ENCODE assay signal across 23 mouse cellular contexts in genomic region chr6:52367067-52367466, GRCm38 (mm10). TPM values are rescaled to one million over a fixed set of nuclear protein-coding genes. Genes with fewer than 3 reads are reported as not detected.
DNase-seq lines count a peak whose midpoint lies in the region; ATAC-seq lines count a peak whose summit lies in the region.
"Had no signal": no experiment of that assay in that cellular context is flagged by ENCODE, and none has a peak within 500 bp of the region (broad histone marks: within the 10 kb centered on the region; RNA-seq: fewer than 3 reads in every experiment).

No protein-coding gene starts in this region.

- ATAC-seq in forebrain, embryonic 11.5 days (replicated peaks; ENCODE audit: low FRiP score) = no peak
- ATAC-seq in hindbrain, embryonic 12.5 days (ENCODE audit: low FRiP score) = no peak; the same call in 1 of the 2 replicates
- no peak; the same call in 1 of the 2 replicates for ATAC-seq in midbrain, embryonic 14.5 days (ENCODE audit: low FRiP score, low TSS enrichment)
- no peak for ATAC-seq in frontal cortex, adult (ENCODE audit: low TSS enrichment)
- ATAC-seq: liver, embryonic 12.5 days; Patski had no signal

- no peaks in the 10 kb centered on the region for H3K27me3 ChIP-seq in forebrain, embryonic 11.5 days (ENCODE audit: control insufficient read depth, insufficient read depth, low read length)
- H3K27me3 ChIP-seq in hindbrain, embryonic 12.5 days = 0 out of 2 replicates have a peak, but pooled peaks cover 3% of the 10 kb centered on the region
- H3K27me3 ChIP-seq in midbrain, embryonic 14.5 days (ENCODE audit: control insufficient read depth, insufficient read depth, low read length) = no peaks in the 10 kb centered on the region
- H3K27me3 ChIP-seq: Patski had no signal

- no peak overlapping the region for H3K9ac ChIP-seq in forebrain, embryonic 11.5 days (ENCODE audit: low read length)
- H3K9ac ChIP-seq in hindbrain, embryonic 12.5 days = no peak overlapping the region
- H3K9ac ChIP-seq in midbrain, embryonic 14.5 days (replicated peaks; ENCODE audit: low read length) = no peak overlapping the region
- H3K9ac ChIP-seq: heart, embryonic 12.5 days; limb, embryonic 12.5 days; liver, embryonic 12.5 days had no signal

- peaks cover 2% of the 10 kb centered on the region; the same call in 1 of the 2 replicates for H3K4me1 ChIP-seq in forebrain, embryonic 11.5 days (replicated peaks; ENCODE audit: control insufficient read depth, insufficient read depth, low read length)
- H3K4me1 ChIP-seq in hindbrain, embryonic 12.5 days = peaks cover 29% of the 10 kb centered on the region
- peaks cover 19% of the 10 kb centered on the region; the same call in 1 of the 2 replicates for H3K4me1 ChIP-seq in midbrain, embryonic 14.5 days (ENCODE audit: control insufficient read depth, insufficient read depth, low read length)
- H3K4me1 ChIP-seq: liver, embryonic 12.5 days had no signal

- no peaks in the 10 kb centered on the region for H3K9me3 ChIP-seq in forebrain, embryonic 11.5 days (ENCODE audit: control insufficient read depth, low read length)
- H3K9me3 ChIP-seq in hindbrain, embryonic 12.5 days (replicated peaks) = no peaks in the 10 kb centered on the region
- no peaks in the 10 kb centered on the region for H3K9me3 ChIP-seq in midbrain, embryonic 14.5 days (ENCODE audit: control insufficient read depth, low read length)
- H3K9me3 ChIP-seq: heart, embryonic 12.5 days; limb, embryonic 12.5 days; liver, embryonic 12.5 days; megakaryocyte, embryonic 14.5 days had no signal

- no peaks in the 10 kb centered on the region for H3K36me3 ChIP-seq in forebrain, embryonic 11.5 days (ENCODE audit: control insufficient read depth, insufficient read depth, low read length)
- H3K36me3 ChIP-seq in hindbrain, embryonic 12.5 days = no peaks in the 10 kb centered on the region
- no peaks in the 10 kb centered on the region for H3K36me3 ChIP-seq in midbrain, embryonic 14.5 days (ENCODE audit: control insufficient read depth, insufficient read depth, low read length)
- H3K36me3 ChIP-seq: heart, embryonic 12.5 days; limb, embryonic 12.5 days; liver, embryonic 12.5 days had no signal

- H3K27ac ChIP-seq in forebrain, embryonic 11.5 days (ENCODE audit: low read depth, low read length) = peak overlapping the region; percentile 5; the same call in 1 of the 2 replicates
- H3K27ac ChIP-seq in hindbrain, embryonic 12.5 days = peak overlapping the region; percentile 64
- H3K27ac ChIP-seq in midbrain, embryonic 14.5 days (replicated peaks; ENCODE audit: low read depth, low read length) = peak overlapping the region; percentile 70
- H3K27ac ChIP-seq: gastrocnemius, adult 2 months; limb, embryonic 12.5 days; liver, embryonic 12.5 days; stomach, postnatal 0 days had no signal

- no peak overlapping the region for H3K4me2 ChIP-seq in forebrain, embryonic 11.5 days (ENCODE audit: low read depth, low read length, severe bottlenecking)
- H3K4me2 ChIP-seq in hindbrain, embryonic 12.5 days (replicated peaks) = 0 out of 2 replicates have a peak overlapping the region, but pooled peaks have one; percentile 24
- H3K4me2 ChIP-seq in midbrain, embryonic 14.5 days (ENCODE audit: low read length) = peak overlapping the region; percentile 27; the same call in 1 of the 2 replicates
- H3K4me2 ChIP-seq: heart, embryonic 12.5 days; limb, embryonic 12.5 days; liver, embryonic 12.5 days had no signal

- peak; percentile 0 for DNase-seq in embryo, embryonic 10 days (ENCODE audit: low spot score)
- no peak for DNase-seq in embryo, embryonic 10.5 days (ENCODE audit: low spot score)
- DNase-seq in forebrain, embryonic 11.5 days (ENCODE audit: low spot score) = no peak
- DNase-seq in midbrain, embryonic 14.5 days = peak; percentile 23
- DNase-seq in cerebellum, postnatal 14 days = no peak
- DNase-seq in kidney, adult 9 months = no peak
- DNase-seq: adrenal gland, postnatal 10 days; cerebellum, adult 11 months; cerebellum, postnatal 10 days; gastrocnemius, adult 2 months; heart, postnatal 14 days; kidney, postnatal 4 days; lung, adult 2 months had no signal

- no peak overlapping the region for H3K4me3 ChIP-seq in forebrain, embryonic 11.5 days (ENCODE audit: low read depth, low read length)
- no peak overlapping the region for H3K4me3 ChIP-seq in hindbrain, embryonic 12.5 days
- H3K4me3 ChIP-seq in midbrain, embryonic 14.5 days (replicated peaks; ENCODE audit: low read depth, low read length) = no peak overlapping the region
- H3K4me3 ChIP-seq: gastrocnemius, adult 2 months; heart, embryonic 12.5 days; limb, embryonic 12.5 days; liver, embryonic 12.5 days; megakaryocyte, embryonic 14.5 days had no signal

- 70% methylated on average over 4 of the region's 4 CpGs for WGBS in forebrain, embryonic 11.5 days
- 55% methylated on average over 4 of the region's 4 CpGs for WGBS in hindbrain, embryonic 12.5 days
- 46% methylated on average over 4 of the region's 4 CpGs for WGBS in midbrain, embryonic 14.5 days

RNA-seq across cellular contexts. Expression of gene Evx1, which starts 53.8 kb away (rescaled TPM):
- not detected in 2 replicates for polyA plus RNA-seq in forebrain, embryonic 11.5 days (2014; fragmentation: Nextera tagmentation; extraction: Ambion mirVana)
- polyA plus RNA-seq in hindbrain, embryonic 12.5 days (2016; fragmentation: Nextera tagmentation; extraction: Ambion mirVana) = 11.5 and 12.6 TPM in 2 replicates
- polyA plus RNA-seq in midbrain, embryonic 14.5 days (2014; fragmentation: Nextera tagmentation; extraction: Ambion mirVana) = 1.3 and 1.5 TPM in 2 replicates
- polyA plus RNA-seq: heart, embryonic 12.5 days; intestine, embryonic 14.5 days; kidney, embryonic 14.5 days; lung, adult 2 months; Patski; stomach, postnatal 0 days had no signal

Comparison
In these comparisons a context has a peak if more than half of its experiments do, and no peak if none do; other contexts are left out.
1. DNase-seq: peak in embryo, embryonic 10 days (single experiment) and midbrain, embryonic 14.5 days (single experiment); none in embryo, embryonic 10.5 days (single experiment), forebrain, embryonic 11.5 days (single experiment), cerebellum, postnatal 14 days (0 of 2) and kidney, adult 9 months (single experiment).
2. H3K27ac ChIP-seq: peak in every context shown above with its lines; median percentile 70 in midbrain, embryonic 14.5 days; 64 in hindbrain, embryonic 12.5 days; 5 in forebrain, embryonic 11.5 days.